Mouse (Mus musculus) C2C12 (cell line): ENCODE measurements around the gene Morf4l1. TPM values are rescaled to one million over a fixed set of nuclear protein-coding genes. Genes with fewer than 3 reads are reported as not detected.

ENCODE experiments used
- H3K27me3 ChIP-seq: one replicate; pipeline ENCODE4 v1.6.1; 2011; ENCODE audit not compliant: control insufficient read depth, insufficient read depth, insufficient read length
- H3K36me3 ChIP-seq: one replicate; pipeline ENCODE4 v1.6.1; 2011; ENCODE audit not compliant: control insufficient read depth, insufficient read depth
- H3K4me3 ChIP-seq: one replicate; pipeline ENCODE4 v1.5.1; 2011; ENCODE audit warnings: mild to moderate bottlenecking, control low read depth; ENCODE audit not compliant: poor library complexity, insufficient read depth, severe bottlenecking
- H3K79me2 ChIP-seq: one replicate; pipeline ENCODE4 v1.6.1; 2011; ENCODE audit not compliant: control insufficient read depth, insufficient read depth
- H3K79me3 ChIP-seq: one replicate; pipeline ENCODE4 v1.6.1; 2011; ENCODE audit warnings: low read depth, control low read depth
- H3ac ChIP-seq: one replicate; pipeline ENCODE3; 2011; ENCODE audit warnings: low read depth; ENCODE audit not compliant: control insufficient read depth, insufficient read length
- CEBPB ChIP-seq: IDR thresholded peaks from one replicate; pipeline ENCODE4 v1.6.1; 2011; ENCODE audit warnings: low read depth, mild to moderate bottlenecking, control low read depth, moderate library complexity
- CTCF ChIP-seq: IDR thresholded peaks from one replicate; pipeline ENCODE4 v1.5.1; 2011; ENCODE audit not compliant: control insufficient read depth, insufficient read depth, insufficient read length
- FOSL1 ChIP-seq: IDR thresholded peaks from one replicate; pipeline ENCODE4 v1.8.0; 2011; ENCODE audit warnings: mild to moderate bottlenecking, low read length; ENCODE audit not compliant: poor library complexity, insufficient read depth, severe bottlenecking
- MAX ChIP-seq: IDR thresholded peaks from one replicate; pipeline ENCODE4 v1.6.1; 2011; ENCODE audit warnings: mild to moderate bottlenecking, control low read depth
- MYOD1 ChIP-seq: IDR thresholded peaks from one replicate; pipeline ENCODE4 v1.6.1; 2011; ENCODE audit warnings: low read depth; ENCODE audit not compliant: control insufficient read depth, insufficient read length
- MYOG ChIP-seq: IDR thresholded peaks from one replicate; pipeline ENCODE4 v1.6.1; 2011; ENCODE audit not compliant: control insufficient read depth, insufficient read length; ENCODE audit errors: extremely low read depth
- USF1 ChIP-seq: IDR thresholded peaks from one replicate; pipeline ENCODE4 v1.6.1; 2011; ENCODE audit warnings: low read depth, mild to moderate bottlenecking, control low read depth, moderate library complexity
- polyA plus RNA-seq: library from polyadenylated mRNA; unstranded; fragments of >200 nt; fragmentation: generic; extraction: Trizol; gene quantifications from one replicate; pipeline ENCODE4 v1.2.1, GENCODE M21; 2012; ENCODE audit warnings: missing spikeins

Morf4l1 gene
- polyA plus RNA-seq, 1 experiment = 151 TPM

DNA sequence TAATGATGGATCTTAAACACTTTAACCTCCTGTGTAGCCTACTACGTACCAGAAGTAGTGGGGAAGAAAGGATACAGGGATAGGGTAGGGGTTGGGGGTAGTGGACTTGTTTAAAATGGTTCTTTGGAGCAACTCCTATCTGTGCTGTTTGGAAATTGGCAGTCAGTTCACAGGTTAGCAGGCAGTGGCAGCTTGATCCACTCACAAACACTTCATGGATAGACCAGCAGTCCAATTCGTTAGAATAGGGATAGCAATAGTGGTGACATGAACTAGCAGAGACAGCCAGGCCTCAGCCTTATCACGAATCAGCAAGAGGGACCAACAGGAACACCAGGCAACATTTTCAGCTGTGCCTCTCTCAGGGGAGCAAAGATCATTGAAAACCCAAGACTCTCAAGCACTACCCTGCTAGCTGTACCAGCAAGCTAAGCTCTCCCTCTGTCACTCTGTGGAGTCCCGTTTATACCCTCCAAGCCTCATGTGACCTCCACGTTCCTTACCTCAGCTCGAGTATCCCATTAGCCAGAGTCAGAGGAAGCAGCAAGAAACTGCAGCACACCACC lies 14.1 kb upstream of the Morf4l1 start:
- TF ChIP-seq CTCF (no peak), CEBPB (no peak), USF1 (no peak), MAX (no peak), FOSL1 (no peak), MYOD1 (no peak), MYOG (no peak)
- Histone ChIP-seq H3K79me2 (no peaks in the 10 kb centered on the region), H3K4me3 (no peak overlapping the region), H3K27me3 (no peaks in the 10 kb centered on the region), H3ac (no peak overlapping the region), H3K36me3 (no peaks in the 10 kb centered on the region), H3K79me3 (no peaks in the 10 kb centered on the region)

DNA sequence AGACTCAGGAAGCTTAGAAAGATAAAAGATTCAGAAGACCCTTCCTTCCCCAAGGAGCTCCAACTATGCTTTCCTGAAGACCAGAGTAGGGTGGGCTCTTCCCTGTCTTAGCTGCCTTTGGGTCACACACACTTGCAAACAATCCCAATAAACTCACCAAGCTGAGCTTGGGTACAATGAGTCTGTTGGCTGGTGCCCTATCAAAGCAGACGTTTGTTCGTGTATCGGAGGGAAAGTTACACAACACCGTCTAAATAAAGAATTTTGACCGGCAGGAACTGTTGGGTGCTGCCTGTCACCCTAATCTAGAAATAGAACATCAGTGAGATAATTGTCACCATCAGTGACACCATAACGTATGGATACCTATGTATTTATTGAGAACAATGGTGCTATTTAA lies 12.6 kb upstream of the Morf4l1 start:
- TF ChIP-seq MAX (no peak), MYOG (no peak), USF1 (no peak), MYOD1 (no peak), CEBPB (no peak), FOSL1 (no peak), CTCF (no peak)
- Histone ChIP-seq H3K27me3 (no peaks in the 10 kb centered on the region), H3K36me3 (no peaks in the 10 kb centered on the region), H3ac (no peak overlapping the region), H3K79me2 (no peaks in the 10 kb centered on the region), H3K79me3 (no peaks in the 10 kb centered on the region), H3K4me3 (no peak overlapping the region)

DNA sequence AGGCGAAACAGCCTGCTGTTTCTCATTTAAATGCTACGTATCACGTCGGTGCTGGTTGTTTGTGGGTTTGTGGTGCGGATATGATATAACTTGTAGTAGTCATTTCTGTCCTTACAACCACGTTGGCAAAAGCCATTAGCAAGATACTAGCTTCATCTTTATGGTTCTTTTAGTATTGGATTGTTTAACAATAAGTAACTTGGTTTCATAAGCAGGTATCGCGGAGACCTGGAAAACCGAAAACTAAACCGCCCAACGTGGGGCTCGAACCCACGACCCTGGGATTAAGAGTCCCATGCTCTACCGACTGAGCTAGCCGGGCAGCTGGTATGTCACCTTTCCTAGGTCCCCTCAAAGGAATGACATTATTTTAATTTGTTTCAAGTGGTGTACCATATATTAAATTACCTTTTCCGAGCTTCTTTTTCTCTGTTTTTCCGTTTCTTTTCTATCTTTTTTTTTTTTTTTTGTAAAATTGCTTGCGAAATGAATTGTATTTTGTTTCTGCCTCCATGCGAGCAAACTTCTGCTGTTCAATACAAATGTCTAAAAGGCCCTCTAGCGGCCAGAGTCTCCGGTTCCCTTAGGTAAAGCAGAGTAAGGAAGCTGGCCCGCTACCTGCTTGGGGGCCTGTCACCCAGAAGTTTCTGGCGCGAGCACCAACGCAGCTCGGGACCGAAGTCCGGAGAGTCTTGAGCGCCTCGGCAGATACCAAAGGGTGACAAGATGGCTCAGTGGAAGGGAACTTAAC lies 11.9 kb upstream of the Morf4l1 start:
- no peaks in the 10 kb centered on the region for H3K79me3 ChIP-seq
- H3K79me2 ChIP-seq = no peaks in the 10 kb centered on the region
- H3K36me3 ChIP-seq = no peaks in the 10 kb centered on the region
- no peak for TF ChIP-seq USF1
- peak; percentile 6 for TF ChIP-seq CTCF
- H3K27me3 ChIP-seq = no peaks in the 10 kb centered on the region
- no peak overlapping the region for H3ac ChIP-seq
- H3K4me3 ChIP-seq = no peak overlapping the region

DNA sequence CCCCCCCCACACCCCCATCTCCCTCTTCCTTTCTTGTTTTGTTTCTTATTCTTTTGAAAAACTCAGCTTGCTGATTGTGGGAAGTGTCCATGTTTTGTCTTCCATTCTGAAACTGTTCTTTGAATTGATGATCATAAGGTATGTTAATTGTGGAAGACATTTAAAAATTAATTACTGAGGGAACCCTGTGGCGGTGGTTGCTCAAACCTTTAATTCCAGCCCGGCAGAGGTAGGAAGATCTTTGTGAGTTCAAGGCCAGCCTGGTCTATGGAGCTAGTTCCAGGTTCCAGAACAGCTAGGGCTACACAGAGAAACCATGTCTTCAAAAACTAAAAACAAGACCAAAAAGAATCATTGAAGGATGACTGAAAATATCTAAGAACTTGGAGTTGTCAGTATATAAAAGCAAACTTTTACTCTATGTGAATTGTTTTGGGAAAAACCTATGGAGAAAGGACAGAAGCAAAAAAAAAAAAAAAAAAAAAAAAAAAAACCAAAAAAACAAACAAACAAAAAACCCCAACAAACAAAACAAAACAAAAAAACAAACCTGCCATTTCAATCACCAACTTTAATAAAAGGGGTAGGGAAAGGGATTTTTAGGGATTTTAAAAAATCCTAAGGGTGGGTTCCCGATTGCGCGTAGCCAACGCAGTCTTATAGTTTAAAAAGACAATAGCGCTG lies 11.0 kb upstream of the Morf4l1 start:
- H3K36me3 ChIP-seq = no peaks in the 10 kb centered on the region
- TF ChIP-seq FOSL1 = no peak
- no peaks in the 10 kb centered on the region for H3K79me2 ChIP-seq
- H3K4me3 ChIP-seq = no peak overlapping the region
- no peaks in the 10 kb centered on the region for H3K27me3 ChIP-seq
- no peaks in the 10 kb centered on the region for H3K79me3 ChIP-seq
- H3ac ChIP-seq = no peak overlapping the region

DNA sequence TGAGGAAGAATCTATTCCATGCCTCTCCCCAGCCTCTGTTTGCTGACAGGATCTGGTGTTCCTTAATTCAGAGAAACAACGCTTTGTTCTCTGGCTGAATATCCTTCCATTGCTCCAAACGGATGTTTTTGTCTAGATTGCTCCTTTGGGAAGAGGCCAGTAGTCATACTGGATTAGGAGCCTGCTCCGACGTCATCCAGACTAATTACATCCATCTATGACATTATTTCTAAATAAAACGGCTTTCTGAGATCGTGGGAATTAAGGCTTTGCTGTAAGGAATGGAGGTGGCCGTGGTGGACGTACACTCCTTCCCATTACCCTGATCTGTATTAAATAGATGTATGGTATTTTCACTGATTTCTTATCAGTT lies 10.3 kb upstream of the Morf4l1 start:
- no peak for TF ChIP-seq CTCF
- no peak for TF ChIP-seq MYOD1
- no peak for TF ChIP-seq USF1
- TF ChIP-seq MYOG = no peak
- no peak for TF ChIP-seq CEBPB
- no peak for TF ChIP-seq MAX
- TF ChIP-seq FOSL1 = no peak
- no peak overlapping the region for H3K4me3 ChIP-seq
- H3K36me3 ChIP-seq = no peaks in the 10 kb centered on the region
- no peak overlapping the region for H3ac ChIP-seq
- no peaks in the 10 kb centered on the region for H3K79me2 ChIP-seq
- no peaks in the 10 kb centered on the region for H3K27me3 ChIP-seq
- no peaks in the 10 kb centered on the region for H3K79me3 ChIP-seq

DNA sequence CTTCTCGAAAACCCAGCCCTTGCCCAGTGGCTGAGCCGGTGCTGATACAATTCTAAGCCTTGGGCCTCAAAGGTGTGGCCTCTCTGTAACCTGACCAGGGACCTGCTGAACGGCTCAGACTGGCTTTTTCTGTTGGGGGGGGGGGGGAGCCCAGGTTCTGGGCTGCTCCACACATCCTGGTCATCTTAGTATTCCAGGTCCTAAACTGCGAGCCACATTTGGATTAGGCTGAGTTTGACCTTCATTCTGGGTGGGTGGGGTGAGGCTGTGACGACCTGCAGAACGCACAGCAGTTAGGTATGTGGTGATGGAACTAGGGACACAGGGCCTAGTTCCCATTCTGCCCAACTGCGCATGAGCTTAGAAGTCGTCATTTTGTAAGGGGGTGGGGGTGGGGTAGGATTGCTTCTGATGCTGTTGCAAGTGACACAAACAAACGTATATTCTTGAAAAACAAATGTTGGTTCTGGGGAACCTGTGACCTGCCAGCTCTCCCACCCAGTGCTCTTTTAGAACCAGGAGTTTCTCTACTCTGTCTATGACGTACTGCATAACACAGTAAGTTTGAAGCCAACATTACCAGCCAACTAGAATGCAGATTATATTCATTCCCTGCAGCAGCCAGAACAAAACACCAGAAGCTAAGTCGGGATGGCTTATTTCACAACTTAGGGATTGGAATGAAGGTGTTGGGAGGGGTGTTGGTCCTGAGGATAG lies 9.7 kb upstream of the Morf4l1 start:
- Histone ChIP-seq H3K27me3 (no peaks in the 10 kb centered on the region), H3K4me3 (no peak overlapping the region), H3ac (no peak overlapping the region)

More for the DNA sequence above, 9.7 kb upstream of the Morf4l1 start:
- H3K79me2 ChIP-seq = no peaks in the 10 kb centered on the region
- no peaks in the 10 kb centered on the region for H3K36me3 ChIP-seq
- H3K79me3 ChIP-seq = no peaks in the 10 kb centered on the region
- TF ChIP-seq MAX (no peak), CEBPB (no peak), MYOD1 (no peak), FOSL1 (no peak), CTCF (no peak), MYOG (no peak), USF1 (no peak)
